Mouse (Mus musculus): ENCODE data around the gene Rapgef1.
"Not testable (repeated sequence)": the region's sequence is repeated elsewhere in the genome, so short reads cannot be mapped to it uniquely, and the experiment has no call there.

Gene Rapgef1

GRCm38 (mm10) chr2:29703104-29704081, 83.9 kb downstream of the Rapgef1 start:
- peak; percentile 17 for DNase-seq

- DNase-seq: no peak
Measured at GRCm38 (mm10) chr2:29705493-29705892, 86.0 kb downstream of the Rapgef1 start.

GRCm38 (mm10) chr2:29706726-29707620, 87.5 kb downstream of the Rapgef1 start:
- no peak for DNase-seq

- peak; percentile 42 for DNase-seq
Measured at GRCm38 (mm10) chr2:29707731-29708130, 88.2 kb downstream of the Rapgef1 start.

GRCm38 (mm10) chr2:29708209-29708608, 88.7 kb downstream of the Rapgef1 start:
- not testable (repeated sequence) for DNase-seq

- DNase-seq: no peak
Measured at GRCm38 (mm10) chr2:29711038-29711437, 91.5 kb downstream of the Rapgef1 start.

- no peak for DNase-seq
Measured at GRCm38 (mm10) chr2:29711877-29712276, 92.4 kb downstream of the Rapgef1 start.

- DNase-seq: no peak
Measured at GRCm38 (mm10) chr2:29713501-29713900, 94.0 kb downstream of the Rapgef1 start.

- no peak for DNase-seq
Measured at GRCm38 (mm10) chr2:29714127-29714526, 94.6 kb downstream of the Rapgef1 start.

- no peak for DNase-seq
Measured at GRCm38 (mm10) chr2:29716143-29716542, 96.6 kb downstream of the Rapgef1 start.

GRCm38 (mm10) chr2:29716691-29717090, 97.2 kb downstream of the Rapgef1 start:
- DNase-seq: peak; percentile 79

- DNase-seq: no peak
Measured at GRCm38 (mm10) chr2:29718581-29718980, 99.1 kb downstream of the Rapgef1 start.

GRCm38 (mm10) chr2:29723132-29723531, 103.6 kb downstream of the Rapgef1 start:
- no peak for DNase-seq

GRCm38 (mm10) chr2:29724664-29725365, 105.3 kb downstream of the Rapgef1 start:
- no peak for DNase-seq

- DNase-seq: no peak
Measured at GRCm38 (mm10) chr2:29729500-29729899, 110.0 kb downstream of the Rapgef1 start.

GRCm38 (mm10) chr2:29731545-29731944, 112.0 kb downstream of the Rapgef1 start:
- peak; percentile 57 for DNase-seq

- no peak for DNase-seq
Measured at GRCm38 (mm10) chr2:29732559-29732958, 113.0 kb downstream of the Rapgef1 start.

- DNase-seq: no peak
Measured at GRCm38 (mm10) chr2:29733348-29733747, 113.8 kb downstream of the Rapgef1 start.

- peak; percentile 46 for DNase-seq
Measured at GRCm38 (mm10) chr2:29735708-29736107, 116.2 kb downstream of the Rapgef1 start.

- no peak for DNase-seq
Measured at GRCm38 (mm10) chr2:29737209-29737925, 117.8 kb downstream of the Rapgef1 start.

GRCm38 (mm10) chr2:29738799-29739198, 119.3 kb downstream of the Rapgef1 start:
- no peak for DNase-seq

GRCm38 (mm10) chr2:29739368-29739767, 119.8 kb downstream of the Rapgef1 start:
- no peak for DNase-seq

All from lung, postnatal 14 days (tissue).